Mouse (Mus musculus): ENCODE data around the gene Prb1. TPM values are rescaled to one million over a fixed set of nuclear protein-coding genes. Genes with fewer than 3 reads are reported as not detected.
"Not testable (repeated sequence)": the region's sequence is repeated elsewhere in the genome, so short reads cannot be mapped to it uniquely, and the experiment has no call there.

Prb1 gene
- polyA plus RNA-seq (2014; fragmentation: Nextera tagmentation; extraction: Ambion mirVana), result not detected in 2 replicates

- H3K4me2 ChIP-seq (ENCODE audit: low read length); H3K27ac ChIP-seq (replicated peaks; ENCODE audit: low read depth, low read length); ATAC-seq (ENCODE audit: low FRiP score, low TSS enrichment); H3K36me3 ChIP-seq (ENCODE audit: control insufficient read depth, insufficient read depth, low read length); H3K4me3 ChIP-seq (replicated peaks; ENCODE audit: low read depth, low read length); H3K4me1 ChIP-seq (ENCODE audit: control insufficient read depth, insufficient read depth, low read length); H3K27me3 ChIP-seq (ENCODE audit: control insufficient read depth, insufficient read depth, low read length); H3K9me3 ChIP-seq (ENCODE audit: control insufficient read depth, low read length); DNase-seq; H3K9ac ChIP-seq (replicated peaks; ENCODE audit: low read length): not testable (repeated sequence)
Observed at GRCm38 (mm10) chr6:132210421-132210820, at the start of gene Prb1. Gene Prb1, minus strand, starts transcription at chr6:132210521.

Other genes starting within 250 kb of the Prb1 start
- gene Prpmp5, start 104.2 kb upstream of the Prb1 start, polyA plus RNA-seq (2014; fragmentation: Nextera tagmentation; extraction: Ambion mirVana), result not detected in 2 replicates
- gene Gm8882, start 153.6 kb upstream of the Prb1 start, polyA plus RNA-seq (2014; fragmentation: Nextera tagmentation; extraction: Ambion mirVana), result not detected in 2 replicates

Data from midbrain, embryonic 14.5 days (tissue).